Mouse (Mus musculus) lung, embryonic 15.5 days (tissue): ENCODE results near the gene Acsbg2. TPM values are rescaled to one million over a fixed set of nuclear protein-coding genes. Genes with fewer than 3 reads are reported as not detected.

Experiments
- polyA plus RNA-seq: library from polyadenylated mRNA; unstranded; fragments of >200 nt; fragmentation: Nextera tagmentation; extraction: Ambion mirVana; gene quantifications from 2 replicates; pipeline ENCODE4 v1.2.1, GENCODE M21; 2015

Gene Acsbg2
- polyA plus RNA-seq, 1 experiment from 2014 or later, result not detected

Other genes with a start within 250 kb of the Acsbg2 start
- 51.7 and 54.0 TPM in 2 replicates for gene Lonp1, start 247.6 kb downstream of the Acsbg2 start, polyA plus RNA-seq
- gene Catsperd, start 246.3 kb downstream of the Acsbg2 start, polyA plus RNA-seq, result 0.52 and 1.2 TPM in 2 replicates
- gene Ranbp3, start 201.2 kb downstream of the Acsbg2 start, polyA plus RNA-seq, result 90.8 and 96.6 TPM in 2 replicates
- gene Ndufa11, start 156.7 kb downstream of the Acsbg2 start, polyA plus RNA-seq, result 465 and 491 TPM in 2 replicates
- gene Vmac, start 156.4 kb downstream of the Acsbg2 start, polyA plus RNA-seq, result 13.6 and 16.2 TPM in 2 replicates
- gene Nrtn, start 116.9 kb downstream of the Acsbg2 start, polyA plus RNA-seq, result 9.4 and 9.5 TPM in 2 replicates
- 42.6 and 46.5 TPM in 2 replicates for gene Dus3l, start 109.7 kb downstream of the Acsbg2 start, polyA plus RNA-seq
- 1.0 and 1.2 TPM in 2 replicates for gene Prr22, start 104.2 kb downstream of the Acsbg2 start, polyA plus RNA-seq
- 5.2 and 6.0 TPM in 2 replicates for gene Rfx2, start 43.4 kb downstream of the Acsbg2 start, polyA plus RNA-seq
- 0.23 and 0.35 TPM in 2 replicates for gene 1700061G19Rik, start 1.0 kb upstream of the Acsbg2 start, polyA plus RNA-seq
- gene Mllt1, start 61.0 kb upstream of the Acsbg2 start, polyA plus RNA-seq, result 50.0 and 53.2 TPM in 2 replicates
- gene Acer1, start 107.7 kb upstream of the Acsbg2 start, polyA plus RNA-seq, result not detected in 2 replicates
- gene Clpp, start 115.9 kb upstream of the Acsbg2 start, polyA plus RNA-seq, result 135 and 136 TPM in 2 replicates
- gene Alkbh7, start 122.9 kb upstream of the Acsbg2 start, polyA plus RNA-seq, result 40.0 and 40.5 TPM in 2 replicates
- 0.78 TPM in 1 of 2 replicates, not detected in the other for gene Pspn, start 125.6 kb upstream of the Acsbg2 start, polyA plus RNA-seq
- gene Gtf2f1, start 136.8 kb upstream of the Acsbg2 start, polyA plus RNA-seq, result 56.7 and 63.3 TPM in 2 replicates
- gene Gm17949, start 137.0 kb upstream of the Acsbg2 start, polyA plus RNA-seq, result 0.26 and 0.50 TPM in 2 replicates
- gene Khsrp, start 157.1 kb upstream of the Acsbg2 start, polyA plus RNA-seq, result 42.1 and 44.1 TPM in 2 replicates
- gene Slc25a41, start 167.2 kb upstream of the Acsbg2 start, polyA plus RNA-seq, result 0.12 TPM in 1 of 2 replicates, not detected in the other
- 55.3 and 57.0 TPM in 2 replicates for gene Crb3, start 184.7 kb upstream of the Acsbg2 start, polyA plus RNA-seq
- 8.7 and 9.5 TPM in 2 replicates for gene Slc25a23, start 185.4 kb upstream of the Acsbg2 start, polyA plus RNA-seq
- 4.8 and 5.6 TPM in 2 replicates for gene Dennd1c, start 204.1 kb upstream of the Acsbg2 start, polyA plus RNA-seq
- gene Tubb4a, start 213.3 kb upstream of the Acsbg2 start, polyA plus RNA-seq, result 16.4 and 17.5 TPM in 2 replicates
- gene Tnfsf9, start 230.9 kb upstream of the Acsbg2 start, polyA plus RNA-seq, result 8.6 and 10.4 TPM in 2 replicates